Mouse (Mus musculus): ENCODE results near the gene Zfr2. TPM values are rescaled to one million over a fixed set of nuclear protein-coding genes. Genes with fewer than 3 reads are reported as not detected.

The Zfr2 gene
- polyA plus RNA-seq, 1 experiment from 2014 or later: 10.0 TPM

Small RNA genes lying within 50 kb of the gene (microRNA-seq; reads per million reads assigned to microRNA genes)
- 16.0 reads per million, percentile 31 among the genes with 10 or more reads in this experiment for gene Mir3057

Other genes with a start within 250 kb of the Zfr2 start
- 9.8 and 11.0 TPM in 2 replicates for gene Gng7, start 218.2 kb upstream of the Zfr2 start, polyA plus RNA-seq (2016; fragmentation: Nextera tagmentation; extraction: Ambion mirVana)
- 8.7 and 11.6 TPM in 2 replicates for gene Diras1, start 207.5 kb upstream of the Zfr2 start, polyA plus RNA-seq (2016; fragmentation: Nextera tagmentation; extraction: Ambion mirVana)
- 29.2 and 32.8 TPM in 2 replicates for gene Slc39a3, start 195.7 kb upstream of the Zfr2 start, polyA plus RNA-seq (2016; fragmentation: Nextera tagmentation; extraction: Ambion mirVana)
- gene Sgta, start 173.0 kb upstream of the Zfr2 start, polyA plus RNA-seq (2016; fragmentation: Nextera tagmentation; extraction: Ambion mirVana): 262 and 280 TPM in 2 replicates
- 65.0 and 69.2 TPM in 2 replicates for gene Thop1, start 163.1 kb upstream of the Zfr2 start, polyA plus RNA-seq (2016; fragmentation: Nextera tagmentation; extraction: Ambion mirVana)
- gene Creb3l3, start 134.3 kb upstream of the Zfr2 start, polyA plus RNA-seq (2016; fragmentation: Nextera tagmentation; extraction: Ambion mirVana): 0.46 and 0.69 TPM in 2 replicates
- 208 and 210 TPM in 2 replicates for gene Map2k2, start 127.2 kb upstream of the Zfr2 start, polyA plus RNA-seq (2016; fragmentation: Nextera tagmentation; extraction: Ambion mirVana)
- gene Zbtb7a, start 97.9 kb upstream of the Zfr2 start, polyA plus RNA-seq (2016; fragmentation: Nextera tagmentation; extraction: Ambion mirVana): 12.4 and 13.5 TPM in 2 replicates
- 51.6 and 52.9 TPM in 2 replicates for gene Pias4, start 65.2 kb upstream of the Zfr2 start, polyA plus RNA-seq (2016; fragmentation: Nextera tagmentation; extraction: Ambion mirVana)
- gene Eef2, start 56.5 kb upstream of the Zfr2 start, polyA plus RNA-seq (2016; fragmentation: Nextera tagmentation; extraction: Ambion mirVana): 518 and 540 TPM in 2 replicates
- 62.8 and 67.4 TPM in 2 replicates for gene Dapk3, start 50.1 kb upstream of the Zfr2 start, polyA plus RNA-seq (2016; fragmentation: Nextera tagmentation; extraction: Ambion mirVana)
- gene 4930442H23Rik, start 49.3 kb upstream of the Zfr2 start, polyA plus RNA-seq (2016; fragmentation: Nextera tagmentation; extraction: Ambion mirVana): not detected in 2 replicates
- gene Nmrk2, start 31.1 kb upstream of the Zfr2 start, polyA plus RNA-seq (2016; fragmentation: Nextera tagmentation; extraction: Ambion mirVana): not detected in 2 replicates
- 31.8 and 33.9 TPM in 2 replicates for gene Atcay, start 2.3 kb upstream of the Zfr2 start, polyA plus RNA-seq (2016; fragmentation: Nextera tagmentation; extraction: Ambion mirVana)
- 4.1 and 5.7 TPM in 2 replicates for gene Matk, start 19.8 kb downstream of the Zfr2 start, polyA plus RNA-seq (2016; fragmentation: Nextera tagmentation; extraction: Ambion mirVana)
- gene Mrpl54, start 33.8 kb downstream of the Zfr2 start, polyA plus RNA-seq (2016; fragmentation: Nextera tagmentation; extraction: Ambion mirVana): 136 and 138 TPM in 2 replicates
- gene Apba3, start 33.8 kb downstream of the Zfr2 start, polyA plus RNA-seq (2016; fragmentation: Nextera tagmentation; extraction: Ambion mirVana): 31.1 and 33.3 TPM in 2 replicates
- gene Tjp3, start 58.4 kb downstream of the Zfr2 start, polyA plus RNA-seq (2016; fragmentation: Nextera tagmentation; extraction: Ambion mirVana): 9.7 and 11.4 TPM in 2 replicates
- gene Pip5k1c, start 59.8 kb downstream of the Zfr2 start, polyA plus RNA-seq (2016; fragmentation: Nextera tagmentation; extraction: Ambion mirVana): 84.1 and 98.7 TPM in 2 replicates
- 60.8 and 61.8 TPM in 2 replicates for gene Cactin, start 87.9 kb downstream of the Zfr2 start, polyA plus RNA-seq (2016; fragmentation: Nextera tagmentation; extraction: Ambion mirVana)
- 2.1 and 2.9 TPM in 2 replicates for gene Tbxa2r, start 95.6 kb downstream of the Zfr2 start, polyA plus RNA-seq (2016; fragmentation: Nextera tagmentation; extraction: Ambion mirVana)
- gene Gipc3, start 110.1 kb downstream of the Zfr2 start, polyA plus RNA-seq (2016; fragmentation: Nextera tagmentation; extraction: Ambion mirVana): 0.08 TPM in 1 of 2 replicates, not detected in the other
- gene Hmg20b, start 117.3 kb downstream of the Zfr2 start, polyA plus RNA-seq (2016; fragmentation: Nextera tagmentation; extraction: Ambion mirVana): 92.6 and 97.1 TPM in 2 replicates
- gene Mfsd12, start 124.3 kb downstream of the Zfr2 start, polyA plus RNA-seq (2016; fragmentation: Nextera tagmentation; extraction: Ambion mirVana): 8.2 and 8.4 TPM in 2 replicates
- gene 4930404N11Rik, start 132.7 kb downstream of the Zfr2 start, polyA plus RNA-seq (2016; fragmentation: Nextera tagmentation; extraction: Ambion mirVana): 0.36 and 1.2 TPM in 2 replicates
- gene Fzr1, start 145.4 kb downstream of the Zfr2 start, polyA plus RNA-seq (2016; fragmentation: Nextera tagmentation; extraction: Ambion mirVana): 145 and 148 TPM in 2 replicates
- gene Dohh, start 151.3 kb downstream of the Zfr2 start, polyA plus RNA-seq (2016; fragmentation: Nextera tagmentation; extraction: Ambion mirVana): 68.1 and 68.5 TPM in 2 replicates
- 4.2 and 4.6 TPM in 2 replicates for gene Gm48551, start 151.3 kb downstream of the Zfr2 start, polyA plus RNA-seq (2016; fragmentation: Nextera tagmentation; extraction: Ambion mirVana)
- gene Gm48552, start 155.8 kb downstream of the Zfr2 start, polyA plus RNA-seq (2016; fragmentation: Nextera tagmentation; extraction: Ambion mirVana): 1.4 and 2.1 TPM in 2 replicates
- gene Smim24, start 159.9 kb downstream of the Zfr2 start, polyA plus RNA-seq (2016; fragmentation: Nextera tagmentation; extraction: Ambion mirVana): 1.8 and 2.6 TPM in 2 replicates
- 15.3 and 16.3 TPM in 2 replicates for gene Nfic, start 222.5 kb downstream of the Zfr2 start, polyA plus RNA-seq (2016; fragmentation: Nextera tagmentation; extraction: Ambion mirVana)
- 37.1 and 42.4 TPM in 2 replicates for gene Celf5, start 249.6 kb downstream of the Zfr2 start, polyA plus RNA-seq (2016; fragmentation: Nextera tagmentation; extraction: Ambion mirVana)

Data from forebrain, embryonic 12.5 days (tissue).